Mouse (Mus musculus) megakaryocyte-erythroid progenitor cell, adult 5-6 weeks (primary cell): ENCODE data around the gene 2510009E07Rik. TPM values are rescaled to one million over a fixed set of nuclear protein-coding genes. Genes with fewer than 3 reads are reported as not detected.

Experiments
- ATAC-seq: replicated peaks from 2 replicates; pipeline ENCODE4 v1.8.0; 2016; ENCODE audit warnings: mild to moderate bottlenecking, inconsistent platforms; ENCODE audit not compliant: severe bottlenecking, poor library complexity, low FRiP score, low TSS enrichment
- total RNA-seq, 2 experiments: library from RNA; stranded (forward) in 1 of 2; stranded (reverse) in 1 of 2; fragments of 200-1000, 215-1000 nt in 1 of 2; fragments of >200 nt in 1 of 2; fragmentation: Nextera tagmentation in 1 of 2; gene quantifications; 2 replicates each; pipeline ENCODE4 v1.2.3; 2014 to 2017

Gene 2510009E07Rik
- total RNA-seq, 2 experiments from 2014 or later: 0.23 to 0.57 TPM

- 0 out of 2 replicates have a peak, but pooled peaks have one; percentile 32 for ATAC-seq
Measured at GRCm38 (mm10) chr16:21641944-21642343, 52.5 kb downstream of the 2510009E07Rik start.

GRCm38 (mm10) chr16:21640766-21641499, 53.5 kb downstream of the 2510009E07Rik start:
- no peak for ATAC-seq

GRCm38 (mm10) chr16:21637201-21637819, 57.2 kb downstream of the 2510009E07Rik start:
- ATAC-seq: no peak

- no peak for ATAC-seq
Measured at GRCm38 (mm10) chr16:21636156-21636853, 58.2 kb downstream of the 2510009E07Rik start.

GRCm38 (mm10) chr16:21634460-21634859, 60.0 kb downstream of the 2510009E07Rik start:
- peak; percentile 93 for ATAC-seq

- ATAC-seq: no peak
Measured at GRCm38 (mm10) chr16:21631815-21632222, 62.6 kb downstream of the 2510009E07Rik start.

- no peak for ATAC-seq
Measured at GRCm38 (mm10) chr16:21630614-21631013, 63.9 kb downstream of the 2510009E07Rik start.

GRCm38 (mm10) chr16:21628061-21628591, 66.3 kb downstream of the 2510009E07Rik start:
- no peak for ATAC-seq

GRCm38 (mm10) chr16:21627248-21627647, 67.2 kb downstream of the 2510009E07Rik start:
- no peak for ATAC-seq

GRCm38 (mm10) chr16:21625784-21626634, 68.5 kb downstream of the 2510009E07Rik start:
- no peak for ATAC-seq

GRCm38 (mm10) chr16:21620630-21621029, 73.8 kb downstream of the 2510009E07Rik start:
- no peak for ATAC-seq

GRCm38 (mm10) chr16:21615802-21616201, 78.7 kb downstream of the 2510009E07Rik start:
- 0 out of 2 replicates have a peak, but pooled peaks have one; percentile 47 for ATAC-seq

GRCm38 (mm10) chr16:21610473-21610872, 84.0 kb downstream of the 2510009E07Rik start:
- ATAC-seq: no peak

- no peak for ATAC-seq
Measured at GRCm38 (mm10) chr16:21608176-21608865, 86.1 kb downstream of the 2510009E07Rik start.

GRCm38 (mm10) chr16:21607651-21608040, 86.8 kb downstream of the 2510009E07Rik start:
- ATAC-seq: no peak

GRCm38 (mm10) chr16:21607021-21607650, 87.3 kb downstream of the 2510009E07Rik start:
- ATAC-seq: no peak

GRCm38 (mm10) chr16:21606249-21607020, 88.0 kb downstream of the 2510009E07Rik start:
- ATAC-seq: peak; percentile 87
